Mouse (Mus musculus): Measurements from ENCODE around the gene Gm19410. TPM values are rescaled to one million over a fixed set of nuclear protein-coding genes. Genes with fewer than 3 reads are reported as not detected.

Gene Gm19410
- 10 to 100 TPM; 22.2 to 24.6 TPM for total RNA-seq (2021)

DNA sequence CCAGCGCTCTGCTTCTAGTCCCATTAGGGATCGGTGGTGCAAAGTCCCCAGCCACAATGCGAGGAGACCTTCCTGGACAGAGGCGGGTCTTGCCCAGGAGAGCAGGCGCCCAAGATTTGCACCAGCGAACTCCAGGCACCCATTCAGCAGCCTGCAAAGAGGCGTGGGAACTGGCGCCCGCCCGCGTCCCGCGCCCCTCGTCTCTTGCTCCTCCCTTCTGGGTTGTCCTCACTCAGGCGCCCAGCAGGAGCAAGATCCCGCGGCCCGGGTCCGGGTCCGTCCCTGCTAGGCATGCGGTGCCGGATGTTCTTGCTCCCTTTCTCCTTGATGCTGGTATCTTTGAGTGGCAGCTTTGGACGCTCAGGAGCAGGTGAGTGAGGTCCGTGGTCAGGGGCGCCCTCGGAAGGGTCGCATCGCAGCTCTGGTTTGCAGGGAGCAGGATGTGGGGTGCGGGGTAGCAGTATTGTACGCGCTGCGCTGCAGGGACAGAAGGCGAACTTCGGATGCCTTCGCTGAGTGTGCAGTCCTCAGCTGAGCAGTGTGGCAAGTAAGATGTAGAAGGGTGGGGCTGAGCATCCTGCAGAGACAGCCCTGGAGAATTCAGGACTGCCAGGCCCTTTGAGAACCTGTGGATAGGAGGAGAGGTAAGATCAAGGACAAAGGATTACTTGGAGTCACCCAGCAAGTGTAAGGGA is at the start of gene Gm19410:
Gm19410 (plus strand) TSS at position 292 of the 695 bp plus-strand sequence.
- peak; percentile 41 to 61 for DNase-seq (ENCODE audit: low spot score in 2 of 2)
- intact Hi-C loops (cut with DNase I): no loop called here

- DNase-seq (ENCODE audit: low spot score in 2 of 2): no peak
- intact Hi-C loops (cut with DNase I): no loop called here
These were observed 34.8 kb upstream of the Gm19410 start for GRCm38 (mm10) chr8:35730776-35731175.

DNA sequence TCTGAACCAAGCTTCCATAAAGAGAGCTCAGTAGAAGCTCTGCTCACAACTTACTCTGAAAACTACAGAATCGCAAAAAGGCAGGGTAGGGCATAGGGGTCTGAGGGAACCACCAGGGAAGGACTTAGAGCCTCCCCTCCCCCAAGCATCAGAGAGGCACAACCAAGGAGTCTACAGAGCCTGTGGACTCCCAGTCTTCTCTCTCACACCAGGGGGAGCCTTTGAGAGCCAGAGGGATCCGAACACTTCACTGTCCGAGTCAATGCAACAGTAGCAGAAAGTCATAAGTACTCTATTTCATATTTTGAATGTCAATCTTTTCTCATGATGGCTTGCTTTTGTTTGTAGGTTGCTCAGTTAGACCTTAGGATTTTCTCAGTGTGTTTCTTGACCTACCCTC is 30.2 kb upstream of the Gm19410 start:
- intact Hi-C loops (cut with DNase I): no loop called here
- no peak for DNase-seq (ENCODE audit: low spot score in 2 of 2)

DNA sequence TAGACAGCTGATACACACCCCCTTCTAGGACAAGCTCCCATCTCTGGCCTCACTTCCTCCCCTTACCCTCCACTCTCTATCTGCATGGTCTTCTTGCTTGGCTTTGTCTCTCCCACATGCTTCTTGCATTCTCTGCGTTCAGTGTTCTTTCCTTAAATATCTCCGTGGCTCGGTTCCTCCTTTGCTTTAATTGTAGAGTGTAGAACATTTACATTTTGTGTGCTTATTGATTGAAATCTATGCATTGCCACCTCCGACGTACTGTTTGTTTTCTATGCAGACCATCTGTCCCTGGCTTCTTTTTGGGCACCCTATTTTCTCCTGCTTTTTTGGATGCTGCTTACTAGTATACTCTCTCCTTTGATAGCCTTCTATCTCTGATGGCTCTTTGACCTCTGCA is 9.4 kb upstream of the Gm19410 start:
- no peak for DNase-seq (ENCODE audit: low spot score in 2 of 2)
- intact Hi-C loops (cut with DNase I): no loop called here

DNA sequence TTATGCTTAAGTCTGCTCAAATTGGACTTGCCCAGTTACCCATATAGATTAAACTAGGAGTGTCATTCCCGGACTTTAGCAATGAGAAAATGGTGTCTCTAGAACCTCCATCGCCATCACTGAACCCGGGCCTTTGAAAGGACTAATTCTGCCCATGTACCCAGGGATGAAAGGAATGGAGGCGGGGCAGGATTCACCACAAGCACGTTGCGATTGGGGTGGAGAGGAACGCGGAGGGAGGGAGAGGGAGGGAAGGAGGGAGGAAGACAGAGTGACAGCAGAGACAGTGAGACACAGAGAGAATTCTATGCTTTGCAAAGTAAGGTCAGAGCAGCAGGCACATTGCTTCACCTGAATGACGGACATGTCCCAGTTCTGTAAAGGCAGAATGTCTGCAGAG is 570 bp upstream of the Gm19410 start:
- intact Hi-C loops (cut with DNase I): no loop called here
- DNase-seq (ENCODE audit: low spot score in 2 of 2): no peak

- DNase-seq (ENCODE audit: low spot score in 2 of 2): no peak
- intact Hi-C loops (cut with DNase I): no loop called here
These were observed 7.9 kb downstream of the Gm19410 start for GRCm38 (mm10) chr8:35773508-35773907.

Small RNAs within 50 kb of the gene (microRNA-seq; reads per million reads assigned to microRNA genes)
- not detected for gene Gm44474

All from left cerebral cortex, postnatal 36 days (tissue).